Mouse (Mus musculus): ENCODE measurements at regions not wholly inside any gene's neighbourhood (a gene's known extent, or its start where the extent isn't known, plus 50 kb on each side); places are given as distances from the start of the nearest gene placed in this dataset.

- DNase-seq: no peak
Observed at GRCm38 (mm10) chr16:47754671-47755070, 528.9 kb upstream of the Dppa4 start.

GRCm38 (mm10) chr16:47758296-47758695 lies 525.2 kb upstream of the Dppa4 start:
- DNase-seq: no peak

- peak; percentile 27 to 39 for DNase-seq
Observed at GRCm38 (mm10) chr16:47765742-47766141, 517.8 kb upstream of the Dppa4 start.

GRCm38 (mm10) chr16:47788515-47788914 lies 495.0 kb upstream of the Dppa4 start:
- no peak for DNase-seq

GRCm38 (mm10) chr16:47790666-47791065 lies 492.9 kb upstream of the Dppa4 start:
- no peak for DNase-seq

GRCm38 (mm10) chr16:47791456-47791855 lies 492.1 kb upstream of the Dppa4 start:
- DNase-seq: no peak

GRCm38 (mm10) chr16:47798838-47799237 lies 484.7 kb upstream of the Dppa4 start:
- DNase-seq: no peak

- no peak for DNase-seq
Observed at GRCm38 (mm10) chr16:47843169-47843568, 440.4 kb upstream of the Dppa4 start.

- no peak for DNase-seq
Observed at GRCm38 (mm10) chr16:47851631-47852030, 431.9 kb upstream of the Dppa4 start.

GRCm38 (mm10) chr16:47859840-47860239 lies 423.7 kb upstream of the Dppa4 start:
- DNase-seq: no peak

- no peak for DNase-seq
Observed at GRCm38 (mm10) chr16:47875258-47875657, 408.3 kb upstream of the Dppa4 start.

GRCm38 (mm10) chr16:47883476-47883875 lies 400.1 kb upstream of the Dppa4 start:
- peak in 1 of 2 experiments; percentile 2 for DNase-seq

- no peak for DNase-seq
Observed at GRCm38 (mm10) chr16:47887019-47887418, 396.5 kb upstream of the Dppa4 start.

- no peak for DNase-seq
Observed at GRCm38 (mm10) chr16:47900785-47901184, 382.7 kb upstream of the Dppa4 start.

- DNase-seq: no peak
Observed at GRCm38 (mm10) chr16:47938000-47938399, 345.5 kb upstream of the Dppa4 start.
